Mouse (Mus musculus) E14TG2a.4 (cell line): ENCODE results near the gene Rnf26.

ENCODE experiments used
- CTCF ChIP-seq: conservative IDR thresholded peaks from 2 replicates; pipeline ENCODE4 v1.5.1; 2014; ENCODE audit warnings: low read length
- NANOG ChIP-seq: IDR thresholded peaks from 2 replicates; pipeline ENCODE4 v1.6.1; 2014; ENCODE audit warnings: borderline replicate concordance, low read length, mixed read lengths

DNA sequence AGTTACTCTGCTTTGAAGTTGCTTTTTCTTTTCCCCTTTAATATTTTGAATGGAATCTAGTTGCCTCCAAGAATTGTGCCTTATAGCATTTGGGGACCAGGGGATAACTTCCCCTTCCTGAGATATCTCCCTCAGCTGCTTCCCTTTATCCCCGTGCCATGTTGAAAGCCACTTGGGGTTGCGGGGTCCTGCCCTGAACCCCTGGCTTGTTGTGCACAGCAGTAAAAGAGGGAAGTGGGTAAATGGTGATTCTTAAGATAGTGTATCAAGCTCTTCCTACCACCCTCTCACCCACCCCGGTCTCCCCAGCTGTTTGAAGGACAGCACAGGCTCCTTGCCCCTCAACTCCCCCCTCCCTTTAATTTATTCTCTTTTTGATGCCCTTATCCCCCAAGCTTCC is 18.6 kb downstream of the Rnf26 start:
- no peak for TF ChIP-seq CTCF
- TF ChIP-seq NANOG = no peak
